Mouse (Mus musculus) liver, adult 2 months (tissue): Measurements from ENCODE around the gene Dtx2.

Experiments
- CTCF ChIP-seq: fragments of 200-500 bp; IDR thresholded peaks from 2 replicates; pipeline ENCODE4 v1.5.1; 2011; ENCODE audit warnings: low read depth, low read length, control low read depth
- POLR2A ChIP-seq: fragments of 200-500 bp; IDR thresholded peaks from 2 replicates; pipeline ENCODE4 v1.6.1; 2011; ENCODE audit warnings: low read length, control low read depth; ENCODE audit not compliant: insufficient read depth; ENCODE audit errors: extremely low read depth

- TF ChIP-seq CTCF: no peak
- no peak for TF ChIP-seq POLR2A
These were observed 40.7 kb downstream of the Dtx2 start for GRCm38 (mm10) chr5:136035285-136035684.
